Mouse (Mus musculus): ENCODE measurements around the gene Olfr1022. TPM values are rescaled to one million over a fixed set of nuclear protein-coding genes. Genes with fewer than 3 reads are reported as not detected.

The Olfr1022 gene
- polyA plus RNA-seq (2014; fragmentation: Nextera tagmentation; extraction: Ambion mirVana): not detected in 2 replicates

DNA sequence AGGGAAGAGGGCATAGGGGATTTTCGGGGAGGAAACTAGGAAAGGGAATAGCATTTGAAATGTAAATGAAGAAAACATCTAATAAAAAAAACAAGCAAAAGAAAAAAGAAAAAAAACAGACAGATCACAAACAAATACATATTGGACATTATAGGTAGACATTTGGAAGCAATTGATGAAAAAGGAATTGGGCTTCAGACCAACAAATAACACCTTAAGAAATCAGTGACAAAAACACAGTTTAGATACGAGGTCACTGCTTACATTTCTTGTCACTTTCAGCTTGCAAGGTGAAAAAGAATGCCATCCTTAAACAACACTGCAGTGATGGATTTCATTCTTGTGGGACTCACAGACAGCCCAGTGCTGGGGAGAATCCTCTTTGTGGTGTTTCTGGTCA lies at the start of gene Olfr1022:
TSS of gene Olfr1022 (plus strand) at position 301 of the 400 bp plus-strand sequence.
- no peak within 1 kb of the TSS for H3K27ac ChIP-seq (ENCODE audit: low read depth, low read length)
- no peaks in the 10 kb centered on the region for H3K27me3 ChIP-seq (ENCODE audit: control insufficient read depth, insufficient read depth, low read length)
- H3K9me3 ChIP-seq (ENCODE audit: control insufficient read depth, low read length): no peaks in the 10 kb centered on the region
- H3K9ac ChIP-seq (ENCODE audit: low read length): no peak within 1 kb of the TSS
- H3K4me1 ChIP-seq (replicated peaks; ENCODE audit: control insufficient read depth, insufficient read depth, low read length): no peaks in the 10 kb centered on the region
- ATAC-seq (replicated peaks; ENCODE audit: low FRiP score) (no peak), DNase-seq (ENCODE audit: low spot score) (no peak)
- whole genome bisulfite sequencing: 66% methylated on average over 2 of the region's 2 CpGs
- no peaks in the 10 kb centered on the region for H3K36me3 ChIP-seq (ENCODE audit: control insufficient read depth, insufficient read depth, low read length)
- no peak within 1 kb of the TSS for H3K4me2 ChIP-seq (ENCODE audit: low read depth, low read length, severe bottlenecking)
- H3K4me3 ChIP-seq (ENCODE audit: low read depth, low read length): no peak within 1 kb of the TSS

DNA sequence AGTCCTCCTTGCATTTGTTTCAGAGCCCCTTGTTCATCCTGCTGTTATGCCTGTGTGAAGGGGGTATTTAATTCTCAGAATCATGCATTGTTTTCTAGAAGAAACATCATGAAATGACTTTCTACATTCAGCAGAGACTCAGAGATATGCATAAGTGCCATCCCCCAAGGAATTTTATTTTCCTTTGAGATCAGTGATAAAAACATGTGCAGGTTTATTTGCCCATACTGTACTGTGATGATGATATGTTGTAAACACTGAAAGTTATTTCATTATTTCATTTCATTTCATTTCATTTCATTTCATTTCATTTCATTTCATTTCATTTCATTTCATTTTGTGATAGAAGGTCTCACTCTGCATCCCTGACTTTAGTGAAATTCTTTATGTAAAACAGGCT lies 23.0 kb upstream of the Olfr1022 start, which contains the start of gene Olfr1019:
TSS of gene Olfr1019 (minus strand) at position 101 of the 400 bp plus-strand sequence.
- Histone ChIP-seq H3K4me1 (replicated peaks; ENCODE audit: control insufficient read depth, insufficient read depth, low read length) (no peaks in the 10 kb centered on the region), H3K9me3 (ENCODE audit: control insufficient read depth, low read length) (no peaks in the 10 kb centered on the region), H3K4me2 (ENCODE audit: low read depth, low read length, severe bottlenecking) (no peak within 1 kb of the TSS), H3K27ac (ENCODE audit: low read depth, low read length) (no peak within 1 kb of the TSS), H3K27me3 (ENCODE audit: control insufficient read depth, insufficient read depth, low read length) (no peaks in the 10 kb centered on the region), H3K9ac (ENCODE audit: low read length) (no peak within 1 kb of the TSS), H3K36me3 (ENCODE audit: control insufficient read depth, insufficient read depth, low read length) (no peaks in the 10 kb centered on the region), H3K4me3 (ENCODE audit: low read depth, low read length) (no peak within 1 kb of the TSS)
- ATAC-seq (replicated peaks; ENCODE audit: low FRiP score) (no peak), DNase-seq (ENCODE audit: low spot score) (no peak)

DNA sequence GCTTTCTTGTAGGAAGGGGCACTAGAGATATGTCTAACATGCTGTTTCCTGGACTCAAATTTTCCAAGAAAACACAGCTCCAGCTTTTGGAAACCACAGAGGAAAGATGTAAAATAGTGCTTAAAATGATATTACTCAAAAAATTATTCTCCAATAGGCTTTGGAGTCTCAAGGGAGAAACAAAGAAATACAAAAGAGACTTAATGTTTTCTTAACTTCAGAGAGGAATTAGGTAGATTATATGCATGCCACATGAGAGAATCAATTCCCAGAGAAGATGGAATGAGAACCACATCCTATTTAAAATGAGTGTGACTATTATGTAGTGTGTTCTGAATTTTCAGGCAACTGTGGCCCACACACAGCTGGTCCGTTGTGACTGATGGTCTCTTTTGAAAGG lies 21.7 kb upstream of the Olfr1022 start, which contains the start of gene Olfr1020:
TSS of gene Olfr1020 (plus strand) at position 301 of the 400 bp plus-strand sequence.
- H3K4me3 ChIP-seq (ENCODE audit: low read depth, low read length): no peak within 1 kb of the TSS
- H3K9ac ChIP-seq (ENCODE audit: low read length): no peak within 1 kb of the TSS
- no peaks in the 10 kb centered on the region for H3K36me3 ChIP-seq (ENCODE audit: control insufficient read depth, insufficient read depth, low read length)
- no peaks in the 10 kb centered on the region for H3K27me3 ChIP-seq (ENCODE audit: control insufficient read depth, insufficient read depth, low read length)
- no peaks in the 10 kb centered on the region for H3K9me3 ChIP-seq (ENCODE audit: control insufficient read depth, low read length)
- DNase-seq (ENCODE audit: low spot score) (no peak), ATAC-seq (replicated peaks; ENCODE audit: low FRiP score) (no peak)
- no peak within 1 kb of the TSS for H3K27ac ChIP-seq (ENCODE audit: low read depth, low read length)
- no peak within 1 kb of the TSS for H3K4me2 ChIP-seq (ENCODE audit: low read depth, low read length, severe bottlenecking)
- WGBS: 80% methylated on average over 1 of the region's 1 CpGs
- no peaks in the 10 kb centered on the region for H3K4me1 ChIP-seq (replicated peaks; ENCODE audit: control insufficient read depth, insufficient read depth, low read length)

DNA sequence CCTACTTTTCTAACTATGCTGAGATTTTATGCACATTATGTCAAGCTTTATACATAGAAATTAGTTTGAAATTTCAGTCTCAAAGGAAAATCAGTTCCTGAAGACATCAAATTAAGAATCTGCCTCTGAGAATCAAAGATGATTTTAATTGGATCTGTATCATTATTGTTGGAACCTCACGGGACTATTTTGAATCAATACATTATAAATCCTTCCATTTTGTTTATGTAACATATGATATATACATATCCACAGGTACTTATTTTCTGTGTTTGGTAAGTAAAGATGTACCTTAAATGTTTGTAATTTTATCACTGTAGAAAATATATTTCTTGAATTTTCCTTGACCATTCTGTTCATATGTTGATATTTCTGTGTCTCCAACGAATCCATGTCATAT lies 16.9 kb downstream of the Olfr1022 start, which contains the start of gene Olfr1023:
TSS of gene Olfr1023 (plus strand) at position 301 of the 400 bp plus-strand sequence.
- ATAC-seq (replicated peaks; ENCODE audit: low FRiP score) (no peak), DNase-seq (ENCODE audit: low spot score) (no peak)
- H3K36me3 ChIP-seq (ENCODE audit: control insufficient read depth, insufficient read depth, low read length): no peaks in the 10 kb centered on the region
- H3K27me3 ChIP-seq (ENCODE audit: control insufficient read depth, insufficient read depth, low read length): no peaks in the 10 kb centered on the region
- no peaks in the 10 kb centered on the region for H3K9me3 ChIP-seq (ENCODE audit: control insufficient read depth, low read length)
- no peak within 1 kb of the TSS for H3K4me3 ChIP-seq (ENCODE audit: low read depth, low read length)
- no peak within 1 kb of the TSS for H3K4me2 ChIP-seq (ENCODE audit: low read depth, low read length, severe bottlenecking)
- no peak within 1 kb of the TSS for H3K9ac ChIP-seq (ENCODE audit: low read length)
- no peaks in the 10 kb centered on the region for H3K4me1 ChIP-seq (replicated peaks; ENCODE audit: control insufficient read depth, insufficient read depth, low read length)
- H3K27ac ChIP-seq (ENCODE audit: low read depth, low read length): no peak within 1 kb of the TSS
- 84% methylated on average over 2 of the region's 2 CpGs for WGBS

DNA sequence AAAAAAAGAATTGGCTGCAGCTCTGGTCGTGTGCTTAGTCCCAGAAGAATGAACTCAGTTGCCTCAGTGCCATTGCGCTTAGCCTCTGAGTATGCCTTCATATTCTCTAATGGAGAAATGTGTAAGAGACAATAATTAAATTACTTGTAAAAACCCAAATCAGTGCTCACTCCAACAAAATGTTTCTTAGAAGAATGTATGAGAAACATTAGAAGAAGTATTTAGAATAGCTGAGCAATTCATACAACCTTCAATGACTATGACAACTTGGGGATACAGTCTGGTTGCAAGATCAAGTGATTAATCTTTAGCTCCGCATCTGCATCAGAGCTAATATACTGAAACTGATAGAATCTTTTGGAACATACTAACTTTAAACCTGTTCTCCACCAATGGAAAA lies 36.6 kb downstream of the Olfr1022 start, which contains the start of gene Olfr1024:
TSS of gene Olfr1024 (minus strand) at position 101 of the 400 bp plus-strand sequence.
- WGBS: 86% methylated on average over 3 of the region's 3 CpGs
- H3K4me3 ChIP-seq (ENCODE audit: low read depth, low read length): no peak within 1 kb of the TSS
- no peaks in the 10 kb centered on the region for H3K27me3 ChIP-seq (ENCODE audit: control insufficient read depth, insufficient read depth, low read length)
- no peaks in the 10 kb centered on the region for H3K9me3 ChIP-seq (ENCODE audit: control insufficient read depth, low read length)
- H3K36me3 ChIP-seq (ENCODE audit: control insufficient read depth, insufficient read depth, low read length): no peaks in the 10 kb centered on the region
- no peak for ATAC-seq (replicated peaks; ENCODE audit: low FRiP score)
- no peak within 1 kb of the TSS for H3K27ac ChIP-seq (ENCODE audit: low read depth, low read length)
- no peak for DNase-seq (ENCODE audit: low spot score)
- no peaks in the 10 kb centered on the region for H3K4me1 ChIP-seq (replicated peaks; ENCODE audit: control insufficient read depth, insufficient read depth, low read length)
- no peak within 1 kb of the TSS for H3K9ac ChIP-seq (ENCODE audit: low read length)
- H3K4me2 ChIP-seq (ENCODE audit: low read depth, low read length, severe bottlenecking): no peak within 1 kb of the TSS

DNA sequence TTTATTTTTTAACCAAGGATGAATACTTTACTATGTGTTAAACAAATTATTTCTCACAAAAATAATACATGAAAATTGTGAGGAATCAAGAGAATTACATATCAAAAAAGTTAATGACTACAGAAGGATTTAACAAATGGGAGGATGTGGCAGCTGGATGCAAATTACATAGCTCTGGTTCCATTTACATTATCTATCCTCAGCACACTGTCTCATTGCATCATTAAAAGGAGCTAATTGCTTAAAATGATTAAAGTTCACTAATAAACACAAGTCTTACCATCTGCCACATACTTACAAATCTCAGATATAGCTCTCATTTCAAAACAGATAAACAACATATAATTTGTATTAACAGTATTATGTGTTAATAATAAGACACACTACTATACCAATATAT lies 44.8 kb downstream of the Olfr1022 start:
- Histone ChIP-seq H3K4me2 (ENCODE audit: low read depth, low read length, severe bottlenecking) (no peak overlapping the region), H3K9me3 (ENCODE audit: control insufficient read depth, low read length) (no peaks in the 10 kb centered on the region), H3K27ac (ENCODE audit: low read depth, low read length) (no peak overlapping the region), H3K9ac (ENCODE audit: low read length) (no peak overlapping the region), H3K27me3 (ENCODE audit: control insufficient read depth, insufficient read depth, low read length) (no peaks in the 10 kb centered on the region), H3K4me1 (replicated peaks; ENCODE audit: control insufficient read depth, insufficient read depth, low read length) (no peaks in the 10 kb centered on the region), H3K4me3 (ENCODE audit: low read depth, low read length) (no peak overlapping the region), H3K36me3 (ENCODE audit: control insufficient read depth, insufficient read depth, low read length) (no peaks in the 10 kb centered on the region)
- no peak for DNase-seq (ENCODE audit: low spot score)
- ATAC-seq (replicated peaks; ENCODE audit: low FRiP score): no peak

DNA sequence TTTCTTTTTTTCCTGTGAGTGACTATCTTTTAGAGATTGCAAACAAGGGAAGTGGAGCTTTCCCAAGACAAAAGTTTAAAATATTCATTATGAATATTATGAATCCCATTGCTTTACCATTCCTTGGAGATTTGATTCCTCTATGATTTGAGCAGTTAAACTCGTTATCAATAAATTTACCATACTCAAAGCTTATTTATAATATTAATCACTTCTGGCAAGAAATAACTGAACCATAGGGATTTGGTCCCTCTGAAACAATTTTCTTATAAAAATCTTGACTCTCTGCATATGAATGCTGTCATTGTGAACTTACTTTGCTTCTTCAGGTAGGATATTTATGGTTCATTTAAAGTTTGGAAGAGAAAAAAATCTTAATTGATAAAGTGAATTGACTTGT lies 46.5 kb downstream of the Olfr1022 start, which contains the start of gene Olfr1025-ps1:
TSS of gene Olfr1025-ps1 (plus strand) at position 301 of the 400 bp plus-strand sequence.
- no peak for ATAC-seq (replicated peaks; ENCODE audit: low FRiP score)
- Histone ChIP-seq H3K4me3 (ENCODE audit: low read depth, low read length) (no peak within 1 kb of the TSS), H3K4me2 (ENCODE audit: low read depth, low read length, severe bottlenecking) (no peak within 1 kb of the TSS), H3K9ac (ENCODE audit: low read length) (no peak within 1 kb of the TSS), H3K9me3 (ENCODE audit: control insufficient read depth, low read length) (no peaks in the 10 kb centered on the region), H3K27ac (ENCODE audit: low read depth, low read length) (no peak within 1 kb of the TSS), H3K36me3 (ENCODE audit: control insufficient read depth, insufficient read depth, low read length) (no peaks in the 10 kb centered on the region), H3K4me1 (replicated peaks; ENCODE audit: control insufficient read depth, insufficient read depth, low read length) (no peaks in the 10 kb centered on the region), H3K27me3 (ENCODE audit: control insufficient read depth, insufficient read depth, low read length) (no peaks in the 10 kb centered on the region)
- 72% methylated on average over 1 of the region's 1 CpGs for WGBS
- no peak for DNase-seq (ENCODE audit: low spot score)

Other genes starting within 250 kb of the Olfr1022 start
- gene Olfr1002, start 217.9 kb upstream of the Olfr1022 start, polyA plus RNA-seq (2014; fragmentation: Nextera tagmentation; extraction: Ambion mirVana): not detected in 2 replicates
- not detected in 2 replicates for gene Olfr154, start 204.1 kb upstream of the Olfr1022 start, polyA plus RNA-seq (2014; fragmentation: Nextera tagmentation; extraction: Ambion mirVana)
- gene Olfr1006, start 189.8 kb upstream of the Olfr1022 start, polyA plus RNA-seq (2014; fragmentation: Nextera tagmentation; extraction: Ambion mirVana): not detected in 2 replicates
- gene Olfr1008, start 179.2 kb upstream of the Olfr1022 start, polyA plus RNA-seq (2014; fragmentation: Nextera tagmentation; extraction: Ambion mirVana): not detected in 2 replicates
- not detected in 2 replicates for gene Olfr1009, start 153.2 kb upstream of the Olfr1022 start, polyA plus RNA-seq (2014; fragmentation: Nextera tagmentation; extraction: Ambion mirVana)
- not detected in 2 replicates for gene Olfr1012, start 105.8 kb upstream of the Olfr1022 start, polyA plus RNA-seq (2014; fragmentation: Nextera tagmentation; extraction: Ambion mirVana)
- not detected in 2 replicates for gene Olfr1013, start 101.5 kb upstream of the Olfr1022 start, polyA plus RNA-seq (2014; fragmentation: Nextera tagmentation; extraction: Ambion mirVana)
- gene Olfr1014, start 95.9 kb upstream of the Olfr1022 start, polyA plus RNA-seq (2014; fragmentation: Nextera tagmentation; extraction: Ambion mirVana): not detected in 2 replicates
- not detected in 2 replicates for gene Olfr1015, start 86.6 kb upstream of the Olfr1022 start, polyA plus RNA-seq (2014; fragmentation: Nextera tagmentation; extraction: Ambion mirVana)
- not detected in 2 replicates for gene Olfr1016, start 66.0 kb upstream of the Olfr1022 start, polyA plus RNA-seq (2014; fragmentation: Nextera tagmentation; extraction: Ambion mirVana)
- not detected in 2 replicates for gene Olfr1018, start 50.1 kb upstream of the Olfr1022 start, polyA plus RNA-seq (2014; fragmentation: Nextera tagmentation; extraction: Ambion mirVana)
- not detected in 2 replicates for gene Olfr1019, start 23.1 kb upstream of the Olfr1022 start, polyA plus RNA-seq (2014; fragmentation: Nextera tagmentation; extraction: Ambion mirVana)
- gene Olfr1020, start 21.6 kb upstream of the Olfr1022 start, polyA plus RNA-seq (2014; fragmentation: Nextera tagmentation; extraction: Ambion mirVana): not detected in 2 replicates
- not detected in 2 replicates for gene Olfr1023, start 17.0 kb downstream of the Olfr1022 start, polyA plus RNA-seq (2014; fragmentation: Nextera tagmentation; extraction: Ambion mirVana)
- gene Olfr1024, start 36.5 kb downstream of the Olfr1022 start, polyA plus RNA-seq (2014; fragmentation: Nextera tagmentation; extraction: Ambion mirVana): not detected in 2 replicates
- gene Olfr1025-ps1, start 46.6 kb downstream of the Olfr1022 start, polyA plus RNA-seq (2014; fragmentation: Nextera tagmentation; extraction: Ambion mirVana): not detected in 2 replicates
- not detected in 2 replicates for gene Olfr1026, start 53.0 kb downstream of the Olfr1022 start, polyA plus RNA-seq (2014; fragmentation: Nextera tagmentation; extraction: Ambion mirVana)
- not detected in 2 replicates for gene Olfr1028, start 81.8 kb downstream of the Olfr1022 start, polyA plus RNA-seq (2014; fragmentation: Nextera tagmentation; extraction: Ambion mirVana)
- gene Olfr1029, start 105.3 kb downstream of the Olfr1022 start, polyA plus RNA-seq (2014; fragmentation: Nextera tagmentation; extraction: Ambion mirVana): not detected in 2 replicates
- gene Olfr1030, start 110.7 kb downstream of the Olfr1022 start, polyA plus RNA-seq (2014; fragmentation: Nextera tagmentation; extraction: Ambion mirVana): not detected in 2 replicates
- not detected in 2 replicates for gene Olfr1031, start 121.7 kb downstream of the Olfr1022 start, polyA plus RNA-seq (2014; fragmentation: Nextera tagmentation; extraction: Ambion mirVana)
- gene Olfr1032, start 136.9 kb downstream of the Olfr1022 start, polyA plus RNA-seq (2014; fragmentation: Nextera tagmentation; extraction: Ambion mirVana): not detected in 2 replicates
- gene Olfr1033, start 152.0 kb downstream of the Olfr1022 start, polyA plus RNA-seq (2014; fragmentation: Nextera tagmentation; extraction: Ambion mirVana): not detected in 2 replicates
- gene Olfr1034, start 177.3 kb downstream of the Olfr1022 start, polyA plus RNA-seq (2014; fragmentation: Nextera tagmentation; extraction: Ambion mirVana): not detected in 2 replicates
- not detected in 2 replicates for gene Olfr1036, start 205.4 kb downstream of the Olfr1022 start, polyA plus RNA-seq (2014; fragmentation: Nextera tagmentation; extraction: Ambion mirVana)
- not detected in 2 replicates for gene Olfr1037, start 218.8 kb downstream of the Olfr1022 start, polyA plus RNA-seq (2014; fragmentation: Nextera tagmentation; extraction: Ambion mirVana)

Measured in forebrain, embryonic 11.5 days (tissue).